Mouse (Mus musculus) forebrain, embryonic 13.5 days (tissue): ENCODE measurements around the gene Wdr4. TPM values are rescaled to one million over a fixed set of nuclear protein-coding genes. Genes with fewer than 3 reads are reported as not detected.
A peak's percentile ranks its signal among the peaks of the same experiment; 100 is the strongest.

Experiments
- ATAC-seq: fragments of 200-750 bp; cut with Nextera tagmentation; 2 replicates; pipeline ENCODE4 v1.8.0; 2017
- H3K27ac ChIP-seq: fragments of 300-500 bp; sonication (generic); 2 replicates; pipeline ENCODE4 v1.5.1; 2015; ENCODE audit warnings: inconsistent platforms, mild to moderate bottlenecking, moderate library complexity
- H3K27me3 ChIP-seq: fragments of 300-500 bp; sonication (generic); 2 replicates; pipeline ENCODE4 v1.6.1; 2015; ENCODE audit warnings: mild to moderate bottlenecking, inconsistent platforms
- H3K36me3 ChIP-seq: fragments of 300-500 bp; sonication (generic); 2 replicates; pipeline ENCODE4 v1.6.1; 2015; ENCODE audit warnings: mild to moderate bottlenecking, inconsistent platforms; ENCODE audit not compliant: poor library complexity, severe bottlenecking
- H3K4me1 ChIP-seq: fragments of 300-500 bp; sonication (generic); 2 replicates; pipeline ENCODE4 v1.6.1; 2015; ENCODE audit warnings: inconsistent platforms
- H3K4me2 ChIP-seq: fragments of 300-500 bp; sonication (generic); 2 replicates; pipeline ENCODE4 v1.6.1; 2015; ENCODE audit warnings: inconsistent platforms, mild to moderate bottlenecking, moderate library complexity
- H3K4me3 ChIP-seq: fragments of 300-500 bp; sonication (generic); 2 replicates; pipeline ENCODE4 v1.5.1; 2015; ENCODE audit warnings: mild to moderate bottlenecking, inconsistent platforms
- H3K9ac ChIP-seq: fragments of 300-500 bp; sonication (generic); 2 replicates; pipeline ENCODE4 v1.6.1; 2015; ENCODE audit warnings: mild to moderate bottlenecking, inconsistent platforms
- H3K9me3 ChIP-seq: fragments of 300-500 bp; sonication (generic); replicated peaks from 2 replicates; pipeline ENCODE4 v1.6.1; 2016; ENCODE audit warnings: inconsistent platforms
- WGBS: fragments of 180-500 bp; shearing (Covaris S2); methylation state at CpG from one replicate; pipeline ENCODE4 v1.1.7; 2015; 5-methylcytosine and 5-hydroxymethylcytosine counted together
- polyA plus RNA-seq: library from polyadenylated mRNA; unstranded; fragments of >200 nt; fragmentation: Nextera tagmentation; extraction: Ambion mirVana; gene quantifications from 2 replicates; pipeline ENCODE4 v1.2.1, GENCODE M21; 2015

Wdr4 gene
- polyA plus RNA-seq, result 37.9 and 43.6 TPM in 2 replicates

- Histone ChIP-seq H3K4me1 (peaks cover 23% of the 10 kb centered on the region), H3K9me3 (no peaks in the 10 kb centered on the region), H3K27me3 (no peaks in the 10 kb centered on the region), H3K36me3 (peaks cover 20% of the 10 kb centered on the region), H3K9ac (peak within 1 kb of the TSS; percentile 76), H3K27ac (peak within 1 kb of the TSS; percentile 78), H3K4me3 (peak within 1 kb of the TSS; percentile 72), H3K4me2 (peak within 1 kb of the TSS; percentile 77)
- WGBS, result under 1% methylated on average over 45 of the region's 45 CpGs
- ATAC-seq, result peak; percentile 97
Measured at GRCm38 (mm10) chr17:31519946-31520838, at the start of gene Wdr4, which contains the start of gene Ndufv3. Gene Wdr4 (minus strand): TSS chr17:31519980. Gene Ndufv3 (plus strand): TSS chr17:31520115.

GRCm38 (mm10) chr17:31566276-31566675 lies 46.5 kb upstream of the Wdr4 start:
- H3K9me3 ChIP-seq, result no peaks in the 10 kb centered on the region
- H3K36me3 ChIP-seq, result no peaks in the 10 kb centered on the region
- H3K9ac ChIP-seq, result peak overlapping the region; percentile 84
- H3K4me2 ChIP-seq, result peak overlapping the region; percentile 91
- H3K27ac ChIP-seq, result no peak overlapping the region
- no peak for ATAC-seq
- peak overlapping the region; percentile 73 for H3K4me3 ChIP-seq
- H3K27me3 ChIP-seq, result no peaks in the 10 kb centered on the region
- whole genome bisulfite sequencing, result 66% methylated on average over 6 of the region's 6 CpGs
- peaks cover 44% of the 10 kb centered on the region for H3K4me1 ChIP-seq

GRCm38 (mm10) chr17:31565141-31566056 lies 45.6 kb upstream of the Wdr4 start:
- Histone ChIP-seq H3K27ac (peak overlapping the region; percentile 98), H3K4me1 (peaks cover 44% of the 10 kb centered on the region), H3K9ac (peak overlapping the region; percentile 84), H3K27me3 (no peaks in the 10 kb centered on the region), H3K36me3 (no peaks in the 10 kb centered on the region), H3K4me2 (peak overlapping the region; percentile 91), H3K9me3 (no peaks in the 10 kb centered on the region), H3K4me3 (peak overlapping the region; percentile 73)
- WGBS, result under 1% methylated on average over 57 of the region's 88 CpGs
- peak; percentile 64 for ATAC-seq

GRCm38 (mm10) chr17:31564858-31565140 lies 45.0 kb upstream of the Wdr4 start:
- under 1% methylated on average over 16 of the region's 44 CpGs for WGBS
- Histone ChIP-seq H3K36me3 (no peaks in the 10 kb centered on the region), H3K4me1 (peaks cover 44% of the 10 kb centered on the region), H3K9me3 (no peaks in the 10 kb centered on the region), H3K27ac (peak overlapping the region; percentile 98), H3K4me3 (peak overlapping the region; percentile 73), H3K4me2 (peak overlapping the region; percentile 91), H3K9ac (peak overlapping the region; percentile 84), H3K27me3 (no peaks in the 10 kb centered on the region)
- no peak for ATAC-seq

GRCm38 (mm10) chr17:31564015-31564857 lies 44.5 kb upstream of the Wdr4 start, which contains the start of gene Pknox1:
Gene Pknox1 (plus strand): TSS chr17:31564734.
- Histone ChIP-seq H3K9me3 (no peaks in the 10 kb centered on the region), H3K4me3 (peak within 1 kb of the TSS; percentile 73), H3K9ac (peak within 1 kb of the TSS; percentile 84), H3K27me3 (no peaks in the 10 kb centered on the region), H3K27ac (peak within 1 kb of the TSS; percentile 98), H3K36me3 (no peaks in the 10 kb centered on the region), H3K4me1 (peaks cover 41% of the 10 kb centered on the region), H3K4me2 (peak within 1 kb of the TSS; percentile 91)
- under 1% methylated on average over 34 of the region's 72 CpGs for WGBS
- ATAC-seq, result peak; percentile 96

GRCm38 (mm10) chr17:31563632-31564014 lies 43.8 kb upstream of the Wdr4 start:
- peak overlapping the region; percentile 63 for H3K4me2 ChIP-seq
- H3K9ac ChIP-seq, result peak overlapping the region; percentile 66
- H3K27ac ChIP-seq, result peak overlapping the region; percentile 81
- no peaks in the 10 kb centered on the region for H3K9me3 ChIP-seq
- H3K4me1 ChIP-seq, result peaks cover 36% of the 10 kb centered on the region
- H3K36me3 ChIP-seq, result no peaks in the 10 kb centered on the region
- ATAC-seq, result 0 out of 2 replicates have a peak, but pooled peaks have one; percentile 1
- WGBS, result 22% methylated on average over 12 of the region's 12 CpGs
- no peaks in the 10 kb centered on the region for H3K27me3 ChIP-seq
- peak overlapping the region; percentile 36 for H3K4me3 ChIP-seq

- Histone ChIP-seq H3K27me3 (no peaks in the 10 kb centered on the region), H3K9me3 (no peaks in the 10 kb centered on the region), H3K36me3 (no peaks in the 10 kb centered on the region), H3K4me3 (no peak overlapping the region), H3K27ac (no peak overlapping the region), H3K4me2 (no peak overlapping the region), H3K9ac (no peak overlapping the region), H3K4me1 (peaks cover 24% of the 10 kb centered on the region)
- ATAC-seq, result no peak
- whole genome bisulfite sequencing, result 91% methylated on average over 11 of the region's 11 CpGs
Measured at GRCm38 (mm10) chr17:31559021-31559789, 39.4 kb upstream of the Wdr4 start.

GRCm38 (mm10) chr17:31557947-31558542 lies 38.3 kb upstream of the Wdr4 start:
- Histone ChIP-seq H3K9ac (no peak overlapping the region), H3K27me3 (no peaks in the 10 kb centered on the region), H3K27ac (peak overlapping the region; percentile 74), H3K36me3 (no peaks in the 10 kb centered on the region), H3K9me3 (no peaks in the 10 kb centered on the region), H3K4me3 (no peak overlapping the region), H3K4me1 (peaks cover 17% of the 10 kb centered on the region), H3K4me2 (no peak overlapping the region)
- no peak for ATAC-seq
- 84% methylated on average over 10 of the region's 10 CpGs for WGBS

- peak; percentile 73 for ATAC-seq
- no peaks in the 10 kb centered on the region for H3K27me3 ChIP-seq
- H3K9ac ChIP-seq, result no peak overlapping the region
- no peaks in the 10 kb centered on the region for H3K9me3 ChIP-seq
- no peaks in the 10 kb centered on the region for H3K36me3 ChIP-seq
- H3K27ac ChIP-seq, result peak overlapping the region; percentile 74
- peaks cover 17% of the 10 kb centered on the region for H3K4me1 ChIP-seq
- WGBS, result 57% methylated on average over 11 of the region's 11 CpGs
- H3K4me2 ChIP-seq, result peak overlapping the region; percentile 1; the same call in 1 of the 2 replicates
- no peak overlapping the region for H3K4me3 ChIP-seq
Measured at GRCm38 (mm10) chr17:31557124-31557880, 37.5 kb upstream of the Wdr4 start.

GRCm38 (mm10) chr17:31556253-31556652 lies 36.5 kb upstream of the Wdr4 start:
- Histone ChIP-seq H3K4me1 (peaks cover 17% of the 10 kb centered on the region), H3K27ac (no peak overlapping the region), H3K36me3 (no peaks in the 10 kb centered on the region), H3K9ac (no peak overlapping the region), H3K9me3 (no peaks in the 10 kb centered on the region), H3K4me2 (no peak overlapping the region), H3K4me3 (no peak overlapping the region), H3K27me3 (no peaks in the 10 kb centered on the region)
- ATAC-seq, result no peak
- WGBS, result 76% methylated on average over 4 of the region's 4 CpGs
